Mouse (Mus musculus) liver, embryonic 14.5 days (tissue): ENCODE measurements around the gene 1700122O11Rik.

Experiments
- CTCF ChIP-seq: IDR thresholded peaks from 2 replicates; pipeline ENCODE4 v1.5.1; 2016; ENCODE audit warnings: antibody characterized with exemption, low read depth, control low read depth
- EP300 ChIP-seq: IDR thresholded peaks from 2 replicates; pipeline ENCODE4 v1.6.1; 2016; ENCODE audit warnings: antibody characterized with exemption, low read depth

DNA sequence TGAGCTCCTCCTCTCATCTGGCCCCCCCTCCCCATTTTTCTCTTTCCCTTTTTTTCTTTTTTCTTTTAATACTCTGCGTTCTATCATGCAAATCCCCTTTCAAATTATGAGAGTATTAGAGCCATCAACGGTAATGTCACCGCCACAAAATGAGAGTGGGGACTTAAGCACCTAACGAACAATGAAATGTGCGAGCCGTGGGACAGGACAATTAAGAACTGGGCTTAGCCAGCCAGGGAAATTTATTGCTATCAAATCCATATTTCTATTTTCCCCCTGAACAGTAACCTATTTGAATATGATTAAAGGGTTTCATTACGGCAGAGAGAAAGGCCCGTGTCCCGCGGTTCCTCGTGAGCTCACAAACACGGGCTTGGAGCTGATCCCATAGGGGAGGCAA, 27.0 kb downstream of the 1700122O11Rik start:
- TF ChIP-seq CTCF (no peak), EP300 (no peak)
